Mouse (Mus musculus) midbrain, embryonic 16.5 days (tissue): ENCODE data around the gene Msh6. TPM values are rescaled to one million over a fixed set of nuclear protein-coding genes. Genes with fewer than 3 reads are reported as not detected.
"Not testable (repeated sequence)": the region's sequence is repeated elsewhere in the genome, so short reads cannot be mapped to it uniquely, and the experiment has no call there.

ENCODE experiments used
- ATAC-seq: fragments of 200-750 bp; cut with Nextera tagmentation; 2 replicates; pipeline ENCODE4 v1.8.0; 2017; ENCODE audit warnings: moderate TSS enrichment
- H3K27ac ChIP-seq: fragments of 300-500 bp; sonication (generic); 2 replicates; pipeline ENCODE4 v1.5.1; 2014; ENCODE audit warnings: mild to moderate bottlenecking, low read length, mixed read lengths
- H3K27me3 ChIP-seq: fragments of 300-500 bp; sonication (generic); 2 replicates; pipeline ENCODE4 v1.6.1; 2014; ENCODE audit warnings: low read depth, low read length, mixed read lengths; ENCODE audit not compliant: control insufficient read depth, insufficient read depth
- H3K36me3 ChIP-seq: fragments of 300-500 bp; sonication (generic); 2 replicates; pipeline ENCODE4 v1.6.1; 2014; ENCODE audit warnings: mild to moderate bottlenecking, low read length, moderate library complexity, mixed read lengths; ENCODE audit not compliant: control insufficient read depth, insufficient read depth
- H3K4me1 ChIP-seq: fragments of 300-500 bp; sonication (generic); 2 replicates; pipeline ENCODE4 v1.6.1; 2014; ENCODE audit warnings: mild to moderate bottlenecking, low read length, mixed read lengths; ENCODE audit not compliant: control insufficient read depth, insufficient read depth
- H3K4me2 ChIP-seq: fragments of 300-500 bp; sonication (generic); 2 replicates; pipeline ENCODE4 v1.6.1; 2014; ENCODE audit warnings: mild to moderate bottlenecking, low read length, mixed read lengths
- H3K4me3 ChIP-seq: fragments of 300-500 bp; sonication (generic); 2 replicates; pipeline ENCODE4 v1.5.1; 2014; ENCODE audit warnings: low read depth, mild to moderate bottlenecking, low read length, moderate library complexity, mixed read lengths
- H3K9ac ChIP-seq: fragments of 300-500 bp; sonication (generic); 2 replicates; pipeline ENCODE4 v1.6.1; 2014; ENCODE audit warnings: low read depth, low read length, mixed read lengths
- H3K9me3 ChIP-seq: fragments of 300-500 bp; sonication (generic); replicated peaks from 2 replicates; pipeline ENCODE4 v1.6.1; 2014; ENCODE audit warnings: mild to moderate bottlenecking, low read length, mixed read lengths; ENCODE audit not compliant: control insufficient read depth, poor library complexity, severe bottlenecking
- WGBS: fragments of 180-500 bp; shearing (Covaris S2); extraction: QIAGEN DNeasy Blood & Tissue Kit; methylation state at CpG from one replicate; pipeline ENCODE4 v1.1.7; 2014; 5-methylcytosine and 5-hydroxymethylcytosine counted together
- polyA plus RNA-seq: library from polyadenylated mRNA; unstranded; fragments of >200 nt; fragmentation: Nextera tagmentation; extraction: Ambion mirVana; gene quantifications from 2 replicates; pipeline ENCODE4 v1.2.1, GENCODE M21; 2015

The Msh6 gene
- 28.0 and 28.6 TPM in 2 replicates for polyA plus RNA-seq

- Histone ChIP-seq H3K27ac (peak within 1 kb of the TSS; percentile 86), H3K9me3 (no peaks in the 10 kb centered on the region), H3K4me1 (peaks cover 15% of the 10 kb centered on the region), H3K9ac (peak within 1 kb of the TSS; percentile 82), H3K4me3 (peak within 1 kb of the TSS; percentile 67), H3K27me3 (no peaks in the 10 kb centered on the region), H3K36me3 (no peaks in the 10 kb centered on the region), H3K4me2 (peak within 1 kb of the TSS; percentile 63)
- ATAC-seq = peak; percentile 98
- under 1% methylated on average over 54 of the region's 63 CpGs for WGBS
Measured at GRCm38 (mm10) chr17:87974629-87975228, at the start of gene Msh6. TSS of gene Msh6 (plus strand) at chr17:87975062.

GRCm38 (mm10) chr17:87934326-87934725 is 40.5 kb upstream of the Msh6 start:
- H3K27me3 ChIP-seq = no peaks in the 10 kb centered on the region
- 80% methylated on average over 10 of the region's 10 CpGs for WGBS
- H3K4me3 ChIP-seq = no peak overlapping the region
- H3K36me3 ChIP-seq = no peaks in the 10 kb centered on the region
- no peak overlapping the region for H3K27ac ChIP-seq
- H3K9me3 ChIP-seq = no peaks in the 10 kb centered on the region; the same call in 1 of the 2 replicates
- no peaks in the 10 kb centered on the region; the same call in 1 of the 2 replicates for H3K4me1 ChIP-seq
- ATAC-seq = no peak
- no peak overlapping the region for H3K9ac ChIP-seq
- H3K4me2 ChIP-seq = no peak overlapping the region

GRCm38 (mm10) chr17:87934736-87935135 is 40.1 kb upstream of the Msh6 start:
- Histone ChIP-seq H3K4me3 (no peak overlapping the region), H3K4me1 (no peaks in the 10 kb centered on the region; the same call in 1 of the 2 replicates), H3K9me3 (no peaks in the 10 kb centered on the region; the same call in 1 of the 2 replicates), H3K9ac (no peak overlapping the region), H3K4me2 (no peak overlapping the region), H3K27me3 (no peaks in the 10 kb centered on the region), H3K36me3 (no peaks in the 10 kb centered on the region), H3K27ac (no peak overlapping the region)
- no peak for ATAC-seq
- 90% methylated on average over 8 of the region's 8 CpGs for WGBS

GRCm38 (mm10) chr17:87936156-87936555 is 38.7 kb upstream of the Msh6 start:
- no peaks in the 10 kb centered on the region; the same call in 1 of the 2 replicates for H3K9me3 ChIP-seq
- no peaks in the 10 kb centered on the region; the same call in 1 of the 2 replicates for H3K4me1 ChIP-seq
- H3K4me3 ChIP-seq = no peak overlapping the region
- H3K27ac ChIP-seq = no peak overlapping the region
- no peak overlapping the region for H3K4me2 ChIP-seq
- no peak for ATAC-seq
- H3K9ac ChIP-seq = no peak overlapping the region
- 91% methylated on average over 4 of the region's 4 CpGs for WGBS
- no peaks in the 10 kb centered on the region for H3K27me3 ChIP-seq
- H3K36me3 ChIP-seq = no peaks in the 10 kb centered on the region

GRCm38 (mm10) chr17:87948965-87949584 is 25.8 kb upstream of the Msh6 start:
- Histone ChIP-seq H3K9ac (no peak overlapping the region), H3K9me3 (no peaks in the 10 kb centered on the region), H3K4me3 (no peak overlapping the region), H3K36me3 (no peaks in the 10 kb centered on the region), H3K4me2 (no peak overlapping the region), H3K27ac (no peak overlapping the region), H3K27me3 (no peaks in the 10 kb centered on the region), H3K4me1 (no peaks in the 10 kb centered on the region)
- peak; percentile 51; the same call in 1 of the 2 replicates for ATAC-seq
- 45% methylated on average over 16 of the region's 16 CpGs for WGBS

- not testable (repeated sequence) for H3K27ac ChIP-seq, H3K4me3 ChIP-seq, H3K4me2 ChIP-seq, H3K27me3 ChIP-seq, H3K4me1 ChIP-seq, H3K9ac ChIP-seq, H3K9me3 ChIP-seq, H3K36me3 ChIP-seq, ATAC-seq
- WGBS = 97% methylated on average over 13 of the region's 13 CpGs
Measured at GRCm38 (mm10) chr17:87954618-87955124, 20.2 kb upstream of the Msh6 start.

- Histone ChIP-seq H3K27ac (no peak overlapping the region), H3K9me3 (no peaks in the 10 kb centered on the region), H3K27me3 (no peaks in the 10 kb centered on the region), H3K36me3 (no peaks in the 10 kb centered on the region), H3K4me2 (no peak overlapping the region), H3K4me3 (no peak overlapping the region), H3K4me1 (no peaks in the 10 kb centered on the region), H3K9ac (no peak overlapping the region)
- WGBS = 82% methylated on average over 12 of the region's 12 CpGs
- no peak for ATAC-seq
Measured at GRCm38 (mm10) chr17:87957096-87957840, 17.6 kb upstream of the Msh6 start.

GRCm38 (mm10) chr17:87958283-87958682 is 16.6 kb upstream of the Msh6 start:
- ATAC-seq = no peak
- no peaks in the 10 kb centered on the region for H3K4me1 ChIP-seq
- no peaks in the 10 kb centered on the region for H3K27me3 ChIP-seq
- H3K4me3 ChIP-seq = no peak overlapping the region
- no peak overlapping the region for H3K27ac ChIP-seq
- WGBS = 58% methylated on average over 8 of the region's 8 CpGs
- no peaks in the 10 kb centered on the region for H3K36me3 ChIP-seq
- H3K4me2 ChIP-seq = no peak overlapping the region
- H3K9ac ChIP-seq = no peak overlapping the region
- H3K9me3 ChIP-seq = no peaks in the 10 kb centered on the region

- ATAC-seq, H3K9ac ChIP-seq, H3K4me1 ChIP-seq, H3K36me3 ChIP-seq, H3K27me3 ChIP-seq, H3K4me3 ChIP-seq, H3K27ac ChIP-seq, H3K9me3 ChIP-seq, H3K4me2 ChIP-seq: not testable (repeated sequence)
- WGBS = 96% methylated on average over 11 of the region's 11 CpGs
Measured at GRCm38 (mm10) chr17:87959406-87959805, 15.5 kb upstream of the Msh6 start.
